Mouse (Mus musculus): Measurements from ENCODE around the gene Twsg1.

DNA sequence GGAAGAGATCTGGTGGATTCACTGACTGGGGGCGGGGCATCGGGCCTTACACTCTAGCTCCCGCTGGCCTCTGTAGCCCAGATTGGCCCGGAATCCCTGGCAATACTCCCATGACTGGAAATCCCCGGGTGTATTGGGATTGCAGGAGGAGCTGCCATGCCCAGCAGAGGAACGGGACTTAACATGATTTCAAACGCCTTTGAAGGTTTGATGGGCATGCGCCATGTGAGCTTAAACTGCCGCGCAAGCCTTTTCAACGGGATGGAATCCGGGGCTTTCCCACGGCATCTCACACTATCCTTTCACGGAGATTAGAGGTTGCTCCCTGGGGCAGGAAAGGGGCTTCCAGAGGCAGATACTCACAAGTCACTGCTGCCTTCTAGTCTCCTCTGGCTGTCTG lies 45.8 kb downstream of the Twsg1 start:
- no peak for TF ChIP-seq CTCF (IDR thresholded peaks at IDR 0.05; ENCODE audit: low read depth, low read length)
- TF ChIP-seq POLR2A (IDR thresholded peaks at IDR 0.05; ENCODE audit: extremely low read depth, insufficient read depth, low read length): no peak

Data from liver, adult 2 months (tissue).